Mouse (Mus musculus) gastrocnemius, postnatal 14 days (tissue): Measurements from ENCODE around the gene Zc3h12a. TPM values are rescaled to one million over a fixed set of nuclear protein-coding genes. Genes with fewer than 3 reads are reported as not detected.

Experiments used
- DNase-seq: peaks from one replicate; pipeline ENCODE4 v3.0.0; 2021; ENCODE audit warnings: mixed read lengths
- intact Hi-C: fragments of 180-260 bp; cut with DNase I; formaldehyde crosslinking; loops from one replicate; pipeline ENCODE4 v1.15.1; 2025; ENCODE audit warnings: low total_unique reads
- long read RNA-seq, 2 experiments: library from polyadenylated mRNA; stranded (forward); transcript quantifications; one replicate each; pipeline ENCODE4 v2.0.0; 2021
- total RNA-seq, 2 experiments: library from RNA; stranded (reverse); gene quantifications; 2 replicates each; pipeline ENCODE4 v1.2.3; 2021

Gene Zc3h12a
- 1 to 10 TPM; 1.5 to 2.5 TPM for total RNA-seq
- long read RNA-seq, experiment 1, partial matches to known transcripts = 0 of 3 reads
- long read RNA-seq, experiment 1, other reads (novel, unspliced or antisense) = 1 of 3 reads
- long read RNA-seq, experiment 2 = 0 reads

DNA sequence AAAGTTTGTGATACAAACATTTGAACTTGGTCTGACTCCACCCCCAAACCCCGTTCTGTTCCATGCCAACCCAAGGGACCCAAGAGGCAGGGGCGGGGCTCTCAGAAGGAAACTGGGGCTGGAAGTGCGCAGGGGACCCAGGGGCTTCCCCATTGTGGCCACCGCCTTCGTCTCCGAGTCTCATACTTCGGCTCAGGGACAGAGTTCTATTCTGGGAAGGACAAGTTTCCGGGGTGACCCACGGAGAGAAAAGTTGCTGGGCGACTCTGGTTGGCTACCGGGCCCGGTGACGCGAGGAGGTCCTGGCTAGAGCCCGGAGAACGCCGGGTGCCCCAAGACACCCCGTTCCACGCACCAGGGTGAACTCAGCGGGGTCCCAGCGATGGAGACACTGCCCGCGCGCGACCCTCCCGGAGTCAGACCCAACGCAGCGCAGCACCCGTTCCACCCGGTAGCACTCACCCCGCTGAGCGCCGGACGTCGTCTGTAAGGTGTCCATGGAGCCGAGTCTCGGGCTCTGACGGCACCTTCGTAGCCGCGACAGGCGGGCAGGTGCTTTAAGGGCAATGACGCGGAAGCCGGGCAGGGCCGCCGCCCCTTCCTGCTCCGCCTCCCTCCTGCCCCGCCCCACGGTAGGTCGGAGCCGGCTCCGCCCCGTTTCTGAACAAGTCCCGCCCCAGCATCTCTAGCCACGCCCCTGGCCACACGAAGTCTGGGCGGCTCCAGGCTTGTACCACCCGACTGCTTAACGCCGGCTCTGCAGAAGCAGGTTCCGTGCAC, at the start of gene Zc3h12a:
Gene Zc3h12a (minus strand): TSS at position 536 of the 780 bp plus-strand sequence.
- intact Hi-C loops = no loop called here

DNA sequence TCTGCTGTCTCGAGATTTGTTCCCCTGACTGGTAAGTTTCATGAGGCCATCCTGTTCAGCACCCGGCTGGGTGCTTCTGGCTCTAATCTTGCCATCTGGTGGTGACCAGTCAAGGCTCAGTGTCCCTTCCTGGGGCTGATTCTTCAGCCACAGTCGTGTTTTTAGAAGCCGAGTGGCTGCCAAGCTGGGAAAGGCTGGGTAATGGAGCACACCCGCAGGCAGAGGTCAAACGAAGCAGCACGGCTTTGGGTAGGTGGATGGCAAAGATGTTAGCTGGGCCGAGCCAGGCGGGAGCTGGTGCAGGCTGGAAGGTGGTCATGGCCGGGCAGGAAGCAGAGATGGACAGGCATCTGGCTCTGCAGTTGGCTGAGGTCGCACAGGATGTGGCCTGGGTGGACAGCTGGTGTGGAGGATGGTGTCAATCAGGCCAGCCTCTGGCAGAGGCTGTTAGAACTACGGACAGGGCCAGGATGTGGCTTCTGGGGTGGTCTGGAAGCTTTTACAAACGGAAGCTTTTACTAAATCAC, 49.1 kb upstream of the Zc3h12a start:
- peak; percentile 25 for DNase-seq
- intact Hi-C loops = no loop called here

More for the DNA sequence above, at the start of gene Zc3h12a:
- peak; percentile 91 for DNase-seq

DNA sequence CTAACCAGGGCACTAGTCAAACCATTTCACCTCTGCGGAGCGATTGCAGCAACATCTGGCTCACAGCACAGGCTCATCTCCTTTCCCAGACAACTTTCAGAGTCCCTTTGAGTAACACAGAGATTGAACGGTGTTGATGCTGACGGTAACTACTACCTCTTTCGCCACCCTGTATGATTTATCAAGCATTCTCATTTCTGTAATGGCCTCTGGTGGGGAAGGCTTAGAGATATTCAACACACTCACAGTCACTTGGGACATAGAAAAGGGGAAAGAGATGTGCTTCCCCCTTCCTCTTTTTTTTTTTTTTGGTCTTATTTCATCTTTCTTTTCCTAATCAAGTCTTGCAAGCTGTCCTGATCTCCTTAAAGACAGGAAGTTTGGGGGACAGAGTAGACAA, 48.5 kb upstream of the Zc3h12a start:
- intact Hi-C loops = no loop called here

DNA sequence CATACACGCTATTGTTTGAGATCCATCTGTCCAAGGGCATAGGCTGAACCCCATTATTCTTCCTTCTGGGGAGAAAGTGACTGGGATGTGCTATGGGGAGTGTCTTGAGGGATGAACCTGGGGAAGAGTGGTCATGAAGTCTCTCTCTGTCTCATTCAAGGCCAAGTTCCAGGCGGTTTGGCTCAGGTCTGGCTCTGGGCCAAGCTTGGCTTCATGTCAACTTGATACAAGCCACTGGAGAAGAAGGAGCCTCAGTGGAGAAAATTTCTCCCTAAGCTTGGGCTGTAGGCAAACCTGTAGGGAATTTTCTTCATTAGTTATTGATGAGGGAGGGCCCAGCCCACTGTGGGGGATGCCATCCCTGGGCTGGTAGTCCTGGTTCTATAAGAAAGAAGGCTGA, 48.0 kb upstream of the Zc3h12a start:
- intact Hi-C loops = no loop called here
- DNase-seq = peak; percentile 27

More for the DNA sequence above, 48.5 kb upstream of the Zc3h12a start:
- no peak for DNase-seq

DNA sequence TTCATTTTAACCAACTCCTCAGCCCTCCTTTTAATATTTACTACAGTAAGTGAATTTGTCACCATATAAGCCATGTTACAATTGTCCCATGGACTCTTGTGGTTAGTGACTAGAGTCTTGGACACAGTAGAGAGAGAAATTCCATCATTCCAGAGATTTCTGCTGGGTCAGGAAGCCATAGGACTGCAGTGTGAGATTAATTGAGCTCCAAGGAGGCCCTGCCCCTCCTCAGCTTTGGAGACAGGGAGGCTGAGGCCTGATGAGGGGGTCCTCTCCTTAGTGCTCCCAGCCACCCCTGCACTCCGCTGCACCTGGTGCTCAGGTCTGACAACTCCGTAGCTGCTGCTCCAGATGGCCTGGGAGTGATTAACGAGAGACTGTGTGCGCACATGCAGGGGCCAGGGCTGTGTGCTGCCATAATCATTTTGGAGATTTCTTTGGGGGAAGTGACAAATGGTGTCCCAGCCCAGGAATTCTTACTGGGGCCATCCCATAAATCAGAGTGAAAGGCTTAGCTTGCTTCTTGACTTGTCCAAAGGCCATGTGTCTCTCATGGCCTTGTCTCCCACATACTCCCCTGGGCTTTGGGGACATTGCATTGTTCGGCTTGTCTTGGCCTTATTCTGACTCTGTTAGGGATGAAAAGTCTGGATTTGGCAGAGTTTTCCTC, 47.0 kb upstream of the Zc3h12a start:
- DNase-seq = no peak
- intact Hi-C loops = no loop called here

- DNase-seq = no peak
- intact Hi-C loops = no loop called here
Measured at GRCm38 (mm10) chr4:125173150-125173549, 45.5 kb upstream of the Zc3h12a start.

- intact Hi-C loops = no loop called here
- no peak for DNase-seq
Measured at GRCm38 (mm10) chr4:125172736-125173135, 45.1 kb upstream of the Zc3h12a start.

- intact Hi-C loops = loop anchor here (10.0 kb wide), 1 partner anchor 797 kb away; no protein-coding TSS in a partner anchor
- no peak for DNase-seq
Measured at GRCm38 (mm10) chr4:125167723-125168122, 40.1 kb upstream of the Zc3h12a start.

GRCm38 (mm10) chr4:125164861-125165260, 37.2 kb upstream of the Zc3h12a start:
- intact Hi-C loops = loop anchor here (10.0 kb wide), 1 partner anchor 800 kb away; no protein-coding TSS in a partner anchor

DNA sequence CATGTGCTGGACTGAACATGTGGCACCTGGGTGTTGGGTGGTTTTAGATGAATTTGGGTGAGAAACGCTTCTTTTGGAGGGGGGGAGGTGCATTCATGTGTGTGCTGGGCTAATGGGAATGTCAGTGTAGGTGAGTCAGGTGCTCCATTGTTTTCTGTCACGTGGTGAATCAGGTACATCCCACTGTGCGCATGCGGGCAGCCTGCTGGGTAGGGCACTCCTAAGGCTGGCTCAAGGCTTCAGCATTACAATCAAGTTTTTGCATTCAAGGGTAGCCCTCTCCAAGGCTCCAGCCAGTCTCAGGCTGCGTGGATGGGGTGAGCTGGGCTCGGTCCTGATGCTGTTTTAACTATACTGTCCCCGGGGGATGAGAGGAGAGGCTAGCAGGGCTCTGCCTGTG, 35.1 kb upstream of the Zc3h12a start:
- intact Hi-C loops = loop anchor here (10.0 kb wide), 1 partner anchor 802 kb away; no protein-coding TSS in a partner anchor

More at GRCm38 (mm10) chr4:125164861-125165260, 37.2 kb upstream of the Zc3h12a start:
- no peak for DNase-seq

DNA sequence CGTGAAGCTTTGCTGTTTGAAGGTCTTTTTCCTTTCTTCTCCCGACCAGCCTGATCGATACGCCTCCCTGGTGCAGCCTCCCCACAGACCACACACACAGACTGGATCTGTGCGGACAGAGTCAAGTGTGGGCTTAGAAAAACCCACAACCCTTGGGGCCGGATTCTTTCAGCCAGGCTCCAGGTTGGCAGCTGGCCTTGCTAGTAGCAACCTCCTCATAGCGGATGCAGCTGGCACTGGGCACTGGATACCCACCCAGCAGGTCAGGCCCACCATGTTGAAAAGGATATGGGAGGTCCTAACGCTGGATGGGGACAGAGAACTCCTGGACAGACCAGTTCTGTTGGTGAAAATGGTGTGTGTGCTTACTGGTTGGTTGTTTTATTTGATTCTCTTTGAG, 33.8 kb upstream of the Zc3h12a start:
- intact Hi-C loops = loop anchor here (10.0 kb wide), 1 partner anchor 803 kb away; no protein-coding TSS in a partner anchor

More for the DNA sequence above, 35.1 kb upstream of the Zc3h12a start:
- no peak for DNase-seq

DNA sequence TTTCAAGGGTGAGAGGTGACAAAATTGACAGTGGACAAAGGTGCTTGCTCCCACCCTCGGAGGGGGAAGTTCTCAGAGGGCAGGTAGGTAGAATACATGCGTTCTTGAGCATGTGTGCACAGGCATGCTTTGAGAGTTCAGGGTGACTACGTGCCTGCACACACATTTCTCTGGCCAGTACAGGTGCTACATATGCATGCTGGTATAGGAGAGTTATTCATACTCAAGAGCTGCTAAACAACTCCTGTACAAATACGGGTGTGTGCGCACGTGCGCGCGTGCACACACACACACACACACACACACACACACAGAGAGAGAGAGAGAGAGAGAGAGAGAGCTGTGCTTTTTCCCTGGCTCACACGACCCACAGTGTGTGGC, 33.3 kb upstream of the Zc3h12a start:
- no peak for DNase-seq
- intact Hi-C loops = loop anchor here (10.0 kb wide), 1 partner anchor 804 kb away; no protein-coding TSS in a partner anchor

More for the DNA sequence above, 33.8 kb upstream of the Zc3h12a start:
- DNase-seq = no peak

DNA sequence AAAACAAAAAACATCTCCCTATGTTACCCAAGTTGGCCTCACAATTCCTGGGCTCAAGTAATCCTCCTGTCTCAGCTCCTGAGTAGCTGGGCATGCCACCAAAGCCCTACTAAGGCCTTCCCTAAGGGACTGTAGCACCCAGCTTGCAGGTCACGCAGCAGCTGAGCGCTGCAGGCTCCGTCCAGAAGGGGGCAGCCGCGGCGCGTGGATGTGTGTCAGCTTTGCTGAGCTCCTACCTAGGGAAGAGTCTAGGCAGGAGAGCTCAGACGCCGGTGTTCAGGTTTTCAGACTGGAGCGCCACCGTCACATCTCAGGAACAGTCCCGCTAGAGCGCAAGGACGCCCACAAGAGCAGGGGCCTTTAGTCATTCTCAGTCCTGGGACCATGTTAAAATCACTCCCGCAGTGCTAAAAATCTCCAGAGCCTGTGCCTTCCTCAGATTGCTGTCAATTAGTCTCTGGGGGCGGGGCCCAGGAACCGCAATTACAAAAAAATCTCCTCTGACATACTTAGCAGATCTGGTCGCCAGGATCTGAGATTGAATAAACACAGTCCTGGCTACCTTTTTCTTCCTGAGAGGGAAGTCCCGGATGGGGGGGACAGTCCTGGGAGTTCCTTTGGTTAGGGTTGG, 32.8 kb upstream of the Zc3h12a start:
- intact Hi-C loops = loop anchor here (10.0 kb wide), 1 partner anchor 804 kb away; no protein-coding TSS in a partner anchor
- peak; percentile 86 for DNase-seq

DNA sequence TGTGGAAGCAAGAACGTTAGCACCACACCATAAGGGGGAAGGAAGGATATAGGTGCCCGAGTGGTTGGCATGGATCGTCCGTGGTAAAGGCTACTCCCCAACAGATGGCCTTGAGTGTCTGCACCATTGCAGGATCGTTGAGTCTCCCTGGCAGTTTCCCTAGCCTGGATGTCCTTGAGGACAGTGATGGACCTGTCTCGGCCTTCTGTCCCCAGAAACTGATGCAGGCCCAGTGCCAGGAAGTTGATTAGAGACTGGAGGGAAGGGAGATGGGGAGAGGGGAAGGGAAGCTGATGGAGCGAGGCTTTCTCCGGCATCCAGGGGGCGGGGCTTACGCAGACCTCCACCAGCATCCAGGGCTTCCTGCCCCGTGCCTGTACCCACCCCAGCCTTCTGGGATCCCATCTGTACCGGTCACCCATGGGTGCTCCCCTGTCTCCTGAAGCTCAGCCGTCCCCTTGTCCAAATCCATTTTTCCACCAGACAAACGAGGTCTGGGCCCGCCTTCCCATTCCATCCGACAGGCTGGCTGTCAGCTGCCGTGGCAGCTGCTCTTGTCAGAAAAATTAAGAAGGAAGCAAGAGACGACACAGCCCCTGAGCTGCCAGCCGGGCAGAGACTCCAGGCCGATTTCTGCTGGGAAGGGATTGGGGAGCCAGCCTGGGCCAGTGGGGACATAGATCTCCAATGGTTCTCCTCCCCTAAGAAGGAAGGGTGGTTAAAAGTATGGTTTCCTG, 31.1 kb upstream of the Zc3h12a start:
- intact Hi-C loops = no loop called here
- no peak for DNase-seq

DNA sequence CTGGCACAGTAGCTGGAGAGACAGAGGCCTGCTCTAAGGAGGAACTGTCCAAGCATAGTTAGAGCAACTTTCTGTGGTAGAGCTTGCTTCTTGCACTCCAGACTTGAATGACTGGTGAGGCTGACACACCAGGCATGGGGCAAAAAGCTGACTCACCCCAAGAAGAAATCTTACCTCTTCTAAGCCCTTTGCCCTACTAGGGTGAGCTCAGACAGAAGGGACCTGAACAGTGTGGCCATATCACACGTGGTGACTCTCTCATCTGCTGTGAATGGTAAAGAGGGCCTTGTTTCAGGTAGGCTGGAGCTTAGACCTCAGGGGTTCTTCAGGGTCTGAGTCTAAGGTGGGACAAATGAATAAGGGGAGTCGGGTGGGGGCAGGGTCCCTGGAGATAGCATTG, 30.4 kb upstream of the Zc3h12a start:
- intact Hi-C loops = no loop called here
- DNase-seq = no peak

DNA sequence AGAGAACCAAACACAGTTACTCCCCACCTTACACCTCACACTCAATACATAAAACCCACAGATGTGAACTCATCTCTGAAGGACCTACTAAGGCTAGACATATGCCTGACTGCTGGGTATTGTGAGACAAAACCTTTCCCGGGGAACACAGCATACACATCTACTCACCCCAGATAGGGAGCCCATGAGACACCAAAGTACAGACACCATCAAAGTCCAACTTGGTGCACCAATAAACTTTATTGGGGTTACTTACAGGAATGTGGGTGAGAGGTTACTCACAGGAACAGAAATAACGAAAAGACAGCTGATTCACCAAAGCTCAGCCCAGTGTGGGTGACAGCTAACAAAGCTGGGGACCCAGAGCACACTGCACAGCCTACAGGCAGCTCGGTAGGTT, 29.7 kb upstream of the Zc3h12a start:
- no peak for DNase-seq
- intact Hi-C loops = no loop called here

- DNase-seq = no peak
- intact Hi-C loops = no loop called here
Measured at GRCm38 (mm10) chr4:125155646-125156045, 28.0 kb upstream of the Zc3h12a start.

- intact Hi-C loops = no loop called here
- no peak for DNase-seq
Measured at GRCm38 (mm10) chr4:125153659-125154241, 26.1 kb upstream of the Zc3h12a start.

DNA sequence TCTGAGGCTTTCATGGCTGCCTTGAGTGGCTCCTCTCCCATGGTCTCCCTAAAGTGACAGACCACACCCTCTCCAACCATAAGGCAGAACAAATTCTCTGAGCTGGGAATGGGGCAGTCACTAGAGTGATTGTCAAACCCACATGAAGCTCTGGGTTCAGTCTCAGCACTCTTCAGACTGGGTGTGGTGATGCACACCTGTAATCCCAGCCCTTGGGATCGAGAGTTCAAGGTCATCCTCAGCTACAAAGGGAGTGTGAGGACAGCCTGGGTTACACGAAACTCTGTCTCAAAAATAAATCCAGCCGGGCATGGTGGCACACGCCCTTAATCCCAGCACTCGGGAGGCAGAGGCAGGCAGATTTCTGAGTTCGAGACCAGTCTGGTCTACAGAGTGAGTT, 24.8 kb upstream of the Zc3h12a start:
- intact Hi-C loops = no loop called here

More for the DNA sequence above, 24.8 kb upstream of the Zc3h12a start:
- no peak for DNase-seq
